Mouse (Mus musculus) limb, embryonic 15.5 days (tissue): ENCODE data around the gene Gal. TPM values are rescaled to one million over a fixed set of nuclear protein-coding genes. Genes with fewer than 3 reads are reported as not detected.

ENCODE experiments used
- ATAC-seq: fragments of 200-750 bp; cut with Nextera tagmentation; 2 replicates; pipeline ENCODE4 v1.8.0; 2017; ENCODE audit warnings: low read depth, moderate TSS enrichment; ENCODE audit not compliant: insufficient number of reproducible peaks, low FRiP score, low TSS enrichment
- H3K27ac ChIP-seq: fragments of 300-500 bp; sonication (generic); 2 replicates; pipeline ENCODE4 v1.5.1; 2015; ENCODE audit warnings: moderate library complexity, mild to moderate bottlenecking, inconsistent platforms
- H3K27me3 ChIP-seq: fragments of 300-500 bp; sonication (generic); 2 replicates; pipeline ENCODE4 v1.6.1; 2015; ENCODE audit warnings: inconsistent platforms
- H3K36me3 ChIP-seq: fragments of 300-500 bp; sonication (generic); 2 replicates; pipeline ENCODE4 v1.6.1; 2015; ENCODE audit warnings: inconsistent platforms
- H3K4me1 ChIP-seq: fragments of 300-500 bp; sonication (generic); 2 replicates; pipeline ENCODE4 v1.6.1; 2015; ENCODE audit warnings: inconsistent platforms
- H3K4me2 ChIP-seq: fragments of 300-500 bp; sonication (generic); 2 replicates; pipeline ENCODE4 v1.6.1; 2015; ENCODE audit warnings: mild to moderate bottlenecking, inconsistent platforms
- H3K4me3 ChIP-seq: fragments of 300-500 bp; sonication (generic); 2 replicates; pipeline ENCODE4 v1.5.1; 2015; ENCODE audit warnings: mild to moderate bottlenecking, inconsistent platforms
- H3K9ac ChIP-seq: fragments of 300-500 bp; sonication (generic); 2 replicates; pipeline ENCODE4 v1.6.1; 2015; ENCODE audit warnings: inconsistent platforms
- H3K9me3 ChIP-seq: fragments of 300-500 bp; sonication (generic); 2 replicates; pipeline ENCODE4 v1.6.1; 2016; ENCODE audit warnings: inconsistent platforms
- WGBS: fragments of 180-500 bp; shearing (Covaris S2); methylation state at CpG from one replicate; pipeline ENCODE4 v1.1.7; 2015; 5-methylcytosine and 5-hydroxymethylcytosine counted together
- polyA plus RNA-seq: library from polyadenylated mRNA; unstranded; fragments of >200 nt; fragmentation: Nextera tagmentation; extraction: Ambion mirVana; gene quantifications from 2 replicates; pipeline ENCODE4 v1.2.1, GENCODE M21; 2015

The Gal gene
- polyA plus RNA-seq, 1 experiment from 2014 or later: 0.78 TPM

- Histone ChIP-seq H3K4me1 (no peaks in the 10 kb centered on the region; the same call in 1 of the 2 replicates), H3K9me3 (no peaks in the 10 kb centered on the region), H3K4me2 (no peak overlapping the region), H3K27ac (no peak overlapping the region), H3K4me3 (no peak overlapping the region), H3K9ac (no peak overlapping the region), H3K36me3 (peaks cover 36% of the 10 kb centered on the region), H3K27me3 (no peaks in the 10 kb centered on the region)
- no peak for ATAC-seq
- WGBS: 27% methylated on average over 4 of the region's 4 CpGs
Observed at GRCm38 (mm10) chr19:3376966-3377715, 37.2 kb downstream of the Gal start.

GRCm38 (mm10) chr19:3375945-3376495, 38.3 kb downstream of the Gal start:
- no peak for ATAC-seq
- Histone ChIP-seq H3K4me2 (no peak overlapping the region), H3K27me3 (no peaks in the 10 kb centered on the region), H3K9me3 (no peaks in the 10 kb centered on the region), H3K27ac (no peak overlapping the region), H3K9ac (no peak overlapping the region), H3K36me3 (peaks cover 42% of the 10 kb centered on the region), H3K4me1 (no peaks in the 10 kb centered on the region; the same call in 1 of the 2 replicates), H3K4me3 (no peak overlapping the region)
- 61% methylated on average over 7 of the region's 7 CpGs for WGBS

- ATAC-seq: no peak
Observed at GRCm38 (mm10) chr19:3374028-3374427, 40.3 kb downstream of the Gal start.

GRCm38 (mm10) chr19:3373380-3373779, 41.0 kb downstream of the Gal start:
- no peak overlapping the region for H3K9ac ChIP-seq
- no peaks in the 10 kb centered on the region for H3K9me3 ChIP-seq
- H3K4me2 ChIP-seq: no peak overlapping the region
- H3K36me3 ChIP-seq: peaks cover 44% of the 10 kb centered on the region
- no peaks in the 10 kb centered on the region for H3K27me3 ChIP-seq
- no peaks in the 10 kb centered on the region; the same call in 1 of the 2 replicates for H3K4me1 ChIP-seq
- no peak for ATAC-seq
- WGBS: 61% methylated on average over 12 of the region's 12 CpGs
- no peak overlapping the region for H3K4me3 ChIP-seq
- H3K27ac ChIP-seq: no peak overlapping the region

More at GRCm38 (mm10) chr19:3374028-3374427, 40.3 kb downstream of the Gal start:
- H3K4me3 ChIP-seq: no peak overlapping the region
- H3K36me3 ChIP-seq: peaks cover 43% of the 10 kb centered on the region
- no peak overlapping the region for H3K27ac ChIP-seq
- 55% methylated on average over 2 of the region's 2 CpGs for WGBS
- H3K27me3 ChIP-seq: no peaks in the 10 kb centered on the region
- H3K4me1 ChIP-seq: no peaks in the 10 kb centered on the region; the same call in 1 of the 2 replicates
- H3K9me3 ChIP-seq: no peaks in the 10 kb centered on the region
- no peak overlapping the region for H3K4me2 ChIP-seq
- H3K9ac ChIP-seq: no peak overlapping the region

GRCm38 (mm10) chr19:3368276-3368675, 46.1 kb downstream of the Gal start:
- no peak overlapping the region for H3K4me3 ChIP-seq
- H3K4me1 ChIP-seq: no peaks in the 10 kb centered on the region; the same call in 1 of the 2 replicates
- H3K4me2 ChIP-seq: no peak overlapping the region
- 78% methylated on average over 3 of the region's 3 CpGs for WGBS
- no peak for ATAC-seq
- no peaks in the 10 kb centered on the region for H3K27me3 ChIP-seq
- H3K9ac ChIP-seq: no peak overlapping the region
- no peak overlapping the region for H3K27ac ChIP-seq
- H3K36me3 ChIP-seq: peaks cover 67% of the 10 kb centered on the region
- H3K9me3 ChIP-seq: no peaks in the 10 kb centered on the region

- no peak for ATAC-seq
- no peak overlapping the region for H3K27ac ChIP-seq
- no peak overlapping the region for H3K9ac ChIP-seq
- no peaks in the 10 kb centered on the region for H3K9me3 ChIP-seq
- H3K4me3 ChIP-seq: no peak overlapping the region
- WGBS: 95% methylated on average over 3 of the region's 3 CpGs
- no peaks in the 10 kb centered on the region for H3K4me1 ChIP-seq
- H3K36me3 ChIP-seq: peaks cover 62% of the 10 kb centered on the region
- no peaks in the 10 kb centered on the region for H3K27me3 ChIP-seq
- no peak overlapping the region for H3K4me2 ChIP-seq
Observed at GRCm38 (mm10) chr19:3365089-3365488, 49.3 kb downstream of the Gal start.

GRCm38 (mm10) chr19:3363510-3363909, 50.8 kb downstream of the Gal start:
- no peaks in the 10 kb centered on the region for H3K27me3 ChIP-seq
- H3K36me3 ChIP-seq: peaks cover 52% of the 10 kb centered on the region
- no peak overlapping the region for H3K9ac ChIP-seq
- no peaks in the 10 kb centered on the region for H3K4me1 ChIP-seq
- H3K4me2 ChIP-seq: no peak overlapping the region
- 82% methylated on average over 4 of the region's 4 CpGs for WGBS
- H3K9me3 ChIP-seq: no peaks in the 10 kb centered on the region
- no peak for ATAC-seq
- H3K4me3 ChIP-seq: no peak overlapping the region
- H3K27ac ChIP-seq: no peak overlapping the region

Other genes starting within 250 kb of the Gal start
- gene Mrpl21, start 131.6 kb downstream of the Gal start, polyA plus RNA-seq: 108 and 118 TPM in 2 replicates
- gene Ighmbp2, start 131.5 kb downstream of the Gal start, polyA plus RNA-seq: 10.4 and 10.5 TPM in 2 replicates
- gene Cpt1a, start 92.2 kb downstream of the Gal start, polyA plus RNA-seq: 18.3 and 19.6 TPM in 2 replicates
- gene Tesmin, start 25.7 kb downstream of the Gal start, polyA plus RNA-seq: 0.12 and 0.28 TPM in 2 replicates
- 46.8 and 55.6 TPM in 2 replicates for gene Ppp6r3, start 161.2 kb upstream of the Gal start, polyA plus RNA-seq